Mouse (Mus musculus) heart, adult 8-10 months (tissue): Measurements from ENCODE around the gene Gna15. TPM values are rescaled to one million over a fixed set of nuclear protein-coding genes. Genes with fewer than 3 reads are reported as not detected.
A peak's percentile ranks its signal among the peaks of the same experiment; 100 is the strongest.

ENCODE experiments used
- DNase-seq: peaks from one replicate; pipeline ENCODE4 v3.0.0; 2022; ENCODE audit warnings: low spot score
- total RNA-seq, 4 experiments: library from RNA; stranded (reverse); gene quantifications; 2 replicates each; pipeline ENCODE4 v1.2.4; 2022

Gene Gna15
- total RNA-seq, 4 experiments from 2014 or later: 0.37 to 0.78 (median 0.54) TPM

DNA sequence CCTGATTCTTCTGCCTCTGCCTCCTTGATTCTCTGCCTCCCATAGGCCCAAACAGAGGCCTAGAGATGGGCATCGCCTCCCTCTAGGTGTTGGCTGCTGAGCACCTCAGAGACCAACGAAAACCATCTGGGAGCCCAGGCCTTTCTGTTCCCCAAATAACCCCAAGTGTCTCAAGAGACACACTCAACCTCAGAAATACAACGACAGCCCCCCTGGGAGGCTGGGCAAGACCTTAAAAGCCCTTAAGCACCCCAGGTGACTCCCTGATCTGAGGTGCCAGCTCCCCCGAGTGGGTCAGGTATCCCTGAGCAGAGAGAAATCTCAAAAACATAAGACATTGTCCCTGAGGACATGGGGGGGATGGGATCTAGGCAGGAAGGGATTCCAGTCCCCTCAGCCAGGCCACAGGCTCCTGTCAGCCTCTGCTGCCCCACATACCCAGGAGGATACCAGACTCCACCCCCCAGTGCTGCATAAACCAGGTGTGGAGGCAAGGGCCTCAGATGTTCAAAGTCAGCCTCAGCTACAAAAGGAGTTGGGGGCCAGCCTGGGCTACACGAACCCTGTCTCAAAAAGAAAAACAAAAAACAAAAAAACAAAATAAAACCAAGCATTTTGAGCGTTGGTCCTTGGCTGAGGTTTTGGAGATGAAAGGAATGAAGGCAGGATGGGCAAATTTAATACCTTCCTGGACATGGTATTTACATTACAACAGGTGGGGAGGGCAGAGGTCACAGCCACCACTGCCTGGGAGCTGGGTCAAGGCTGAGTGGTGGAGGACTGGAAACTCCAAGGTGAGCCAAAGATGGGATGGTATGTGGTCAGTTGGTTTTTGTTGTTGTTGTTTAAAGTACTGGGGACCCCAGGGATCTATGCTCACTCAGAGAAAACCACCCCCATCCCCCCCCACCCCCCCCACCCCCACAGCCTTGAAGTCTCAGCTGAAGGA, 30.1 kb upstream of the Gna15 start:
- DNase-seq: no peak

DNA sequence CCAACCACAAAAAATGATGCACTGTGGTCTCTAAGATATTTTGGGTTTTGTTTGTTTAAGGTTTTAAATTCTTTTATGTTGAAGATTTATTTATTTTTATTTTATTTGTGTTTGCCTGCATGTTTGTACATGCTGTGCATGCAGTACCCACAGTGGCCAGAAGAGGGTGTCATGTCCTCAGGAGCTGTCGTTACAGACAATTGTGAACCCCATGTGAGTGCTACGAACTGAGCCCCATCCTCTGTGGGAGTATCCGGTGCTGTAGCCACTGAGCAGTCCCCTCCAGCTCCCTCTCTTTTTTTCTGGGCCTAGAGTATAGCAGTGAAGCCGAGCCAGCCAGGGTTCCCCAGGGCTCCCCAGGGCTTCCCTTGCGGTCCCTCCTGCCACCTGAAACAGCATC, 29.2 kb upstream of the Gna15 start:
- DNase-seq: no peak

DNA sequence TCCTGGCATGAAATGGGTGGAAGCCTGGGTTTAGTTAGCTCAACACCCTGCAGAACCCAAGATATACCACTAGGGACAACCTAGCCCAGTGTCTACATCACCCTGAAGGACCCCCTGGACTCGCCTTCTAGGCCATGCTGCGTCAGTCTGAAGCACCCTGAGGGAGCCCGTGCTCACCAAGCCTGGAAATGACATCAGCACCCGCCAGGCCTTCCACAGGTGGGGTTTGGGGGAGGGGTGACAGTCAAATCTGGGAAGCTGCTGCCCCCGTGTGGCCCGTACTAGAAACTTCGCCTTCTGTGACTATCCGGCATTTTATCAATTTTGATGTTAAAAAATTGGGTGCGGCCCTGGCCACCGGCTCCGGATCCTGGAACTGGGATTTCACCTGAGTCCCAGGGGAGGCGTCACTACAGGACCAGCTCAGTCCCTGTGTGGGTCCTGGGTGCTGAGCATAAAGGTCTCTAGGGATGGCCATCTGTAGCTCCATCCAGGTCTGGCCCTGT, 27.6 kb upstream of the Gna15 start:
- DNase-seq: peak; percentile 79

- DNase-seq: peak; percentile 62
These were observed 26.2 kb upstream of the Gna15 start for GRCm38 (mm10) chr10:81550257-81550656.

DNA sequence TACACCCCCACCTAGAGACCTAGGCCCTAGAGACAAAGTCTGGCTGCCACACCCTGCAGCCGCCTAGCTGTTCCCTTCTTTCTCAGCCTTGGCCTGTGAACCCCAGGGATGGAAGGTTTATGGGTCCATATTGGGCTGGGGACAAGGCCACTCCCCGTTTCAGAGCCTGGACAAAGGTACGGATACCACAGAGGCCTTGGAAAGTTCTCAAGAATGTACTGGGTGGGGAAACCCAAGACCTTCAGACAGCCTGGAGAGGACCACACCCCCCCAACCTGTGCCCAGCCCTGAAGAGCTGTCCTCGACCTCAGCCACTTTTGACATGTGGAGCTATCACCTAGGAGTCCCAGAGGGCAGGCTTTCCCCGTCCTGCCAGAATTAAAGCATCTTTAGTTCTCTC, 24.9 kb upstream of the Gna15 start:
- no peak for DNase-seq

GRCm38 (mm10) chr10:81546788-81547571, 23.0 kb upstream of the Gna15 start:
- DNase-seq: no peak

DNA sequence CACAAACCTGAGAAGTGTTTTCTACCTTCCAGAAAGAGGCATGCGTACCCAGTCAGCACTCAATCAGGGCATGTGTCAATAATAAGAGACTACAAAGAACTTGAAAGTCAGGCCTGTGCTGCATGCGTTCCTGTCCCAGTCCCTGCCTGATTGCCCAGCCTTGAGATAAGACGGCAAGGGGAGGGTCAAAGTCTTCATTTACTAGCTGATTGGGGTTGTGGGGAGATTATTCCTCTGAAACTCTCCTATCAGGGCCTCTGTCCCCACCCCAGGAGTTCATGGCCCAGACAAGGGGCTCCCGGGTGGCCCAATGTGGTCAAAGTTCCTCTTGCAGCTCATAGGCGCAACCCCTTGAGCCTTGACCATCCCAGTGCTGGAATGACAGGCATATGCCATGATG, 22.3 kb upstream of the Gna15 start:
- no peak for DNase-seq

DNA sequence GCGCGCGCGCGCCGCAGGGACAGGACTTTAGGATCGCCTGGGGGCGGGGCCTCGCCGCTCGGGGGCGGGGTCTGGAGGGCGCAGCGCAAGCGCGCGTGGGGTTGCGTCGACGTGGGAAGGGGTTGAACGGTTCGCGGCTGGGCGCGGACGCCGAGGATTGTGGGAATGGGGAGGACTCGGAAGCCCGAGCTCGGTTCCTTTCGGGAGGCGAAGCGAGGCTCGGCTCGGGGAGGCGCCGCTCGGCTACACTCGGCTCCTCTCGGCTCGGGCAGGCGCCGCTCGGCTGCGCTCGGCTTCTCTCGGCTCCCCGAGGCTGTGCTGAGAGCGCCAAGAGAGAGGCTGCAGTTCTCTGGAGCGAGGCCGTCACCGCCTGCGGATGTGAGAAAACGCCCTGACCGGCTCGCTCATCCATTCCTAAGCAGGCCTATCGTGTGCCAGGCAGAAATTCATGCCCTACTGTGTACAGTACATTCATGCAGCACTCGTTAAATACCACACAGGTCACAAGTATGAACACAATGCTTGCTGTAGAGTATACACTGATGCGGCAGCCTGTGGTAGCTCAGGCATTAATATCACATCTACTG, 21.2 kb upstream of the Gna15 start, which contains the start of gene Gna11:
Gene Gna11, minus strand, starts transcription at position 30 of the 587 bp plus-strand sequence.
- peak; percentile 99 for DNase-seq

GRCm38 (mm10) chr10:81544296-81545160, 20.5 kb upstream of the Gna15 start:
- DNase-seq: peak; percentile 48

DNA sequence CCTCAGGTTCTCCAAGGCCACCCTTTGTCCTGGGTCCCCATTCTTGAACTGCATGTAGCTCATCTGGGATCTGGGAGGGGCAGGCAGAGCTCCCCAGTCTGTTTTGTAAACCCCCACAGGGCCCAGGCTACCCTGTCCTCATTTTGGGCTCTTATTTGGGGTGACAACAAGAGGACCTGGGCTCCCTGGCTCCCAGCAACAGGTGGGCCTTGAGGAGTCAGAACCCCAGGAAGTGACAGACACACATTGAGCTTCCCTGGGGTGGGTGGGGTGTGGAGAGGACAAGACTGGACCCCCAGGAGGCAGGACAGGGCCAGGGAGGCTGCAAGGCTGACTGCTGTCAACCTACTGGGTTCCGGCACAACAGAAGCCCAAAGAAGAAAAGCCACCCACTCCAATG, 19.6 kb upstream of the Gna15 start:
- no peak for DNase-seq

DNA sequence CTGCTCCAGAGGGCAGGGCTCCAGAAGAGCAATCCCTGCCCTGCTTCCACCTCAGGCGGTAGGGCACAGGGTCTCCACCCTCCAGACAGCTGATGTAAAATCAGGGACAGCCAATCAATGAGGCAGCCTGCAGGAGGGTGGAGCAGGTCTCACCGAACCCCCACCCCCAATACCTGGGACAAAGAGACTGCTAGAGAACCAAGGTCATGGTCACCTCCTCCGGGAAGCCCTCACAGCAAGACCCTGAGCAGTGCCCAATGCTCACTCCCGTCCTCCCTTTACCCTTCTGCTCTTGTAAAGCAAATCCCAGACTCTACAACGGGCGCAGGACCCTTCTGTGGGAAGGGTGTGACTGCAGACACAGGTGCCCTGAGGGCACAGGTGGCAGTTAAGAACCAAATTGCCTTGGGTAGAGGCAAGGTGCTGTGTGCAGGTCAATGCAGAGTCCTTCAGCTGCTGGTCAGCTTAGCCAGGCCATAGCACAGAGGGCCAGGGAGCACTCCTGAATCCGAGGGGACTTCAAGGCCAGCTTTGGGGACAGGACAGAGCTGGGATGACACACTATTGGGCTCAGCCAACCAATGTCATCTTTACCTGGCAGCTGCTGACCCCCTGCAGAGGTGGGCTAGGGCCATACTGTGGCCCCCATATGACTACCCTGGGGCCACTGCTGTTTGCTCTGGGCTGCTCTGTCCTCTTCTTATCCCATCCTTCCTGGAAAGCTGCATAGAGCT, 18.9 kb upstream of the Gna15 start:
- DNase-seq: no peak

GRCm38 (mm10) chr10:81541803-81542202, 17.8 kb upstream of the Gna15 start:
- DNase-seq: peak; percentile 85

GRCm38 (mm10) chr10:81541363-81541762, 17.3 kb upstream of the Gna15 start:
- no peak for DNase-seq

- no peak for DNase-seq
These were observed 14.5 kb upstream of the Gna15 start for GRCm38 (mm10) chr10:81538321-81539048.

- DNase-seq: no peak
These were observed 13.4 kb upstream of the Gna15 start for GRCm38 (mm10) chr10:81537429-81537828.

- no peak for DNase-seq
These were observed 12.7 kb upstream of the Gna15 start for GRCm38 (mm10) chr10:81536734-81537133.

DNA sequence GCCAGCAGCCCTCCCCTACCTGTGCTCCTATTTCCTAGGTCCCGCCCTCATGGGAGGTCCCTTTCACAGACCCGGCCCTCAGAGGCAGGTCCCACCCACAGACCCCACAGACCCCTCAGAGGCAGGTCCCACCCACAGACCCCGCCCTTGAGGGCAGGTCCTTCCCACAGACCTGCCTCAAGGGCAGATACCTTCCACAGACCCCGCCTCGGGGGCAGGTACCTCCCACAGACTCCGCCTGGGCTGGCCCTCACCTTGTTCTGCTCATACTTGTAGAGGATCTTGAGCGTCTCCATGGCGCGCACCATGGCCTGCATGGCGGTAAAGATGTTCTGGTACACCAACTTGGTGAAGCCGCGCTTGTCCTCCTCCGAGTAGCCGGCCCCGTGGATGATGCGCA, 10.8 kb upstream of the Gna15 start:
- DNase-seq: no peak

GRCm38 (mm10) chr10:81526779-81527178, 2.8 kb upstream of the Gna15 start:
- DNase-seq: peak; percentile 86

DNA sequence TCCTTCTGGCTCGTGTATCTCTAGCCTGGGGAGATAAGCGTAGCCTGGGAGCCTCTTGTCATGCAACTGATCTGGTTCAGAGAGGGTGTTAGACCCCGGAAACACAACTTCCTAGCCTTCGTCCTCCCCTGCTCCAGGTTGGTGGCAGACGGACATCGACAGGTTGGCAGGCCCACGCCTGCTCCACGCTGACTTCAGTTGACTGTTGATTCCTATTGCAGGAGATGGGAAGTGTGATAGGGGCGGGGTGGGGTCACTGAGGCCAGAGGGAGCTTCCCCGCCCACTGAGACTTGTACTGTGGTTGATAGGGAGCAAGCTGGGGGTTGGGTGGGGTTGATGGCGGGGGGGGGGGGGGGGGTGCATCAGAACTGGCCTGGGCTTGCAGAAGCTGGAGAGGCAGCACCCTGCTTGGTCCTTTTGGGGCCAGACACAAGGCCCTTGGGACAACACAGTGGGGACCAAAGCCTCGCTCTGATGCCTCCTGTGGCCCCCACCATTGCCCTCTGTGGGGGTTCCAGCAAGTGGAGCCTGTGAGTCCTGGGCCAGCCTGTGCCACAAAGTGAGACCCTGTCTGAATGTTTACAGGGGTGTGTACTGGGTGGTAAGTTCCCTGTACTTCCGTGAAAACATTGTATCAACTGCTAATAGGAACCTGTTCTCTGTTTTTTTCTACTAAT, 1.1 kb upstream of the Gna15 start:
- DNase-seq: no peak
